Mouse (Mus musculus) liver, embryonic 14.5 days (tissue): ENCODE results near the gene Cemip. TPM values are rescaled to one million over a fixed set of nuclear protein-coding genes. Genes with fewer than 3 reads are reported as not detected.

Source experiments
- ATAC-seq: fragments of 200-750 bp; cut with Nextera tagmentation; 2 replicates; pipeline ENCODE4 v1.8.0; 2017; ENCODE audit warnings: moderate number of reproducible peaks, mild to moderate bottlenecking, moderate library complexity; ENCODE audit not compliant: insufficient read depth
- DNase-seq, 3 experiments: peaks; one replicate each; pipeline ENCODE4 v3.0.0-alpha.2; 2012 to 2013; ENCODE audit warnings: low read depth in 3 of 3, low spot score in 3 of 3
- H3K27ac ChIP-seq: fragments of 300-500 bp; sonication (generic); 2 replicates; pipeline ENCODE4 v1.5.1; 2014; ENCODE audit warnings: moderate library complexity, mild to moderate bottlenecking, control low read depth, inconsistent platforms
- H3K27me3 ChIP-seq: fragments of 300-500 bp; sonication (generic); 2 replicates; pipeline ENCODE4 v1.6.1; 2014; ENCODE audit warnings: mild to moderate bottlenecking, low read length, moderate library complexity; ENCODE audit not compliant: control insufficient read depth, insufficient read depth
- H3K36me3 ChIP-seq: fragments of 300-500 bp; sonication (generic); replicated peaks from 2 replicates; pipeline ENCODE4 v1.6.1; 2014; ENCODE audit warnings: low read depth; ENCODE audit not compliant: control insufficient read depth, insufficient read depth
- H3K4me1 ChIP-seq, 2 experiments: fragments of 200-500 bp in 1 of 2; fragments of 300-500 bp in 1 of 2; sonication (generic) in 1 of 2; replicated peaks; 2 replicates each; pipeline ENCODE4 v1.6.1; 2012 to 2014; ENCODE audit warnings: antibody characterized with exemption in 1 of 2, inconsistent platforms in 1 of 2, low read length in 1 of 2; ENCODE audit not compliant: control insufficient read depth in 2 of 2, insufficient read depth in 2 of 2
- H3K4me2 ChIP-seq: fragments of 300-500 bp; sonication (generic); 2 replicates; pipeline ENCODE4 v1.6.1; 2014; ENCODE audit warnings: low read depth, mild to moderate bottlenecking, control low read depth, moderate library complexity
- H3K4me3 ChIP-seq, 2 experiments: fragments of 200-500 bp in 1 of 2; fragments of 300-500 bp in 1 of 2; sonication (generic) in 1 of 2; 2 replicates each; pipeline ENCODE4 v1.5.1; 2012 to 2014; ENCODE audit warnings: low read depth in 2 of 2, low read length in 2 of 2, mild to moderate bottlenecking in 2 of 2, control low read depth in 1 of 2, inconsistent platforms in 1 of 2, moderate library complexity in 1 of 2; ENCODE audit not compliant: insufficient read depth in 1 of 2
- H3K9ac ChIP-seq: fragments of 300-500 bp; sonication (generic); replicated peaks from 2 replicates; pipeline ENCODE4 v1.6.1; 2014; ENCODE audit warnings: mild to moderate bottlenecking, control low read depth, moderate library complexity
- H3K9me3 ChIP-seq: fragments of 300-500 bp; sonication (generic); 2 replicates; pipeline ENCODE4 v1.6.1; 2016; ENCODE audit warnings: low read length, mixed read lengths; ENCODE audit not compliant: control insufficient read depth
- CTCF ChIP-seq: IDR thresholded peaks from 2 replicates; pipeline ENCODE4 v1.5.1; 2016; ENCODE audit warnings: antibody characterized with exemption, low read depth, control low read depth
- EP300 ChIP-seq: IDR thresholded peaks from 2 replicates; pipeline ENCODE4 v1.6.1; 2016; ENCODE audit warnings: antibody characterized with exemption, low read depth
- WGBS: fragments of 180-500 bp; shearing (Covaris S2); extraction: QIAGEN DNeasy Blood & Tissue Kit; methylation state at CpG from one replicate; pipeline ENCODE4 v1.1.7; 2014; ENCODE audit not compliant: insufficient replicate concordance; 5-methylcytosine and 5-hydroxymethylcytosine counted together
- polyA plus RNA-seq, 2 experiments: library from polyadenylated mRNA; depleted of rRNA in 1 of 2; stranded (reverse) in 1 of 2; unstranded in 1 of 2; fragments of >200 nt; fragmentation: Nextera tagmentation in 1 of 2; extraction: Ambion mirVana in 1 of 2; gene quantifications; 2 replicates each; pipeline versions ENCODE4 v1.2.1 to v1.2.3; 2012 to 2014

Gene Cemip
- polyA plus RNA-seq, 2 experiments: 0.02 to 0.06 TPM

DNA sequence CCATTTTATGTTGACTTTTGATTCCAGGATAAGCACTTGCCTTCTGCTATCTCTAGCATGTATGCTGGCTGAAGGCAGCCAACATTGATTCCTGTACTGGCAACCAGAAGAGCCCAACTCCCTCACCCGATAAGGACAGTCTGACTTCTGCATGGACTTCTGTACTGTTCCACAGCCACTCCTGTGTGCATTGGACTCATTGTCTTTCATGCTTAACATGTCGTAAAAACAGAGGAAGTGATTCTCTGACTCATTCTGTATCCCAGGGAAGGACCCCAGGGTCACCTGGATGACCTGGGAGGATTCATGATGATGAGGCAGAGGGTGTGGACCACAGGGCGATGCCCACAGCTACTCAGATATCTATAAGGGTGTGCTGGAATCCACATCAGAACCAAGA, 63.8 kb downstream of the Cemip start:
- 55% methylated on average over 3 of the region's 3 CpGs for WGBS
- no peak for ATAC-seq

DNA sequence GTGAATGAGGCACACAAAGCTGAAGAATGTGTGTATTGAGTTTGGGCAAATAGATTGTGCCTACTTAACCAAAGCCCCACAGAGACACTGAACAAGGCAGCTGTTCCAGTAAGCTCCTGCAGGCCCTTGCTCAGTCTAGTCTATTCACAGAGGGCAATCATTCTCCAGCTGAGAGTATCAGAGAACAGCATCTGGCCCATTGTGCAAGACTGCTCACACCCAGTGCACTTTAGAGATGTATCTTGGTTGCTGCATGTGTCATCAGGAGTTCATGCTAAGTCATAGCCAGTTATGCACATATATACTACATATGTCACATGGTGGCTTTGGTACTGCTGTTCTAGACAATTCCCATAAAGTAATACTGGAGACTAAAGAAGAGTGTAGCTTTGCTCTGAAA, 66.9 kb downstream of the Cemip start:
- Histone ChIP-seq H3K9me3 (no peaks in the 10 kb centered on the region), H3K4me3 (no peak overlapping the region), H3K9ac (no peak overlapping the region), H3K4me1 (no peaks in the 10 kb centered on the region), H3K27me3 (no peaks in the 10 kb centered on the region), H3K27ac (no peak overlapping the region), H3K36me3 (no peaks in the 10 kb centered on the region), H3K4me2 (no peak overlapping the region)
- DNase-seq: no peak
- TF ChIP-seq CTCF (no peak), EP300 (no peak)
- no peak for ATAC-seq

More for the DNA sequence above, 63.8 kb downstream of the Cemip start:
- H3K9ac ChIP-seq: no peak overlapping the region
- no peak for DNase-seq
- H3K4me1 ChIP-seq: no peaks in the 10 kb centered on the region
- H3K27me3 ChIP-seq: no peaks in the 10 kb centered on the region
- no peaks in the 10 kb centered on the region for H3K9me3 ChIP-seq
- no peak overlapping the region for H3K4me3 ChIP-seq
- no peak overlapping the region for H3K4me2 ChIP-seq
- H3K27ac ChIP-seq: no peak overlapping the region
- H3K36me3 ChIP-seq: no peaks in the 10 kb centered on the region
- no peak for TF ChIP-seq CTCF

DNA sequence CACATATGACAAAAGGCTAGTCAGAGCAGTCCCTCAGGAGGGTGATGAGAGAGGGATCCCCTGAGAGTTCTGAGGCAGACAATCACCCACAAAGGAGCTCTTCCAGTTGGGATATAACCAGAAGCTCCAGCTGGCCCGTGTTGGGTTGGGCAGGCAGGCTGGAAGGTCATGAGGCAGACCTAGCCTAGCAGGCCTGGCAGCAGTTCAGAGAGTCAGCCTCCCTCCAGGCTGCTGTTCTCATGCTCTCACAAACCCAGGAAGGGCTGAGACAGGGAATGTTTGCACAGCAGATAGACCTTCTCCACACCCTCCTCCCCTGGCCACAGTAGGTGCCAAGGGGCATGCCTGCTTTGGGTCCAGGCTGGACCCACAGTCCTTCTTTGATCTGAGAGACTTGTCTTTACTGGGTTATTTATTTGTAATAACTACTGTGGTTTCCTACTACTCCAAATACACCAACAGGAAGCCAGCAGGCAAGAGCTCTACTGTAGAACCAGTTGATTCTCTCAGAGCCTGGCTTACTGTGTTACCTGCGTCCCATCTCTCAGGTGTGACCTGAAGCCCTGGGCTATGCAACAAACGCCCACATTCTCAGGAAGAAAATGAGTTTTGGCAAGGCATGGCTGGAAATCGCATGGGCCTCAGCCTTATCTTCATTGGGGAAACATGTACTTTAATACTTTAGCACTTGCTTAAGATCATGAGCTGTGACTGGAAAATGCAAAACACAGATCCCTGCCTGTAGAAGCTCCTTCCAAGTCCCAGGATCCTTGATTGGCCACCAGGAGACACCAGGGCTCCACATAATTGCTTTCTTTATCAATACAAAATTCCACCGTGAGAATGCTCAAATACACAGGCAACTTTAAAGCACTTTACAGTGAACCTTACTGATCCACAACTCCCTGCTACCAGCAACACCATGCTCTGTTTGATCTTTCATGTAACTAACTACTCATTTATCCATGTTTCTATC, 67.7 kb downstream of the Cemip start:
- no peaks in the 10 kb centered on the region for H3K27me3 ChIP-seq
- H3K27ac ChIP-seq: no peak overlapping the region
- DNase-seq (no peak), ATAC-seq (no peak)
- H3K4me2 ChIP-seq: no peak overlapping the region
- no peaks in the 10 kb centered on the region for H3K4me1 ChIP-seq
- no peak overlapping the region for H3K4me3 ChIP-seq
- no peaks in the 10 kb centered on the region for H3K36me3 ChIP-seq
- no peak overlapping the region for H3K9ac ChIP-seq
- 37% methylated on average over 5 of the region's 5 CpGs for WGBS
- TF ChIP-seq EP300 (no peak), CTCF (no peak)
- H3K9me3 ChIP-seq: no peaks in the 10 kb centered on the region

DNA sequence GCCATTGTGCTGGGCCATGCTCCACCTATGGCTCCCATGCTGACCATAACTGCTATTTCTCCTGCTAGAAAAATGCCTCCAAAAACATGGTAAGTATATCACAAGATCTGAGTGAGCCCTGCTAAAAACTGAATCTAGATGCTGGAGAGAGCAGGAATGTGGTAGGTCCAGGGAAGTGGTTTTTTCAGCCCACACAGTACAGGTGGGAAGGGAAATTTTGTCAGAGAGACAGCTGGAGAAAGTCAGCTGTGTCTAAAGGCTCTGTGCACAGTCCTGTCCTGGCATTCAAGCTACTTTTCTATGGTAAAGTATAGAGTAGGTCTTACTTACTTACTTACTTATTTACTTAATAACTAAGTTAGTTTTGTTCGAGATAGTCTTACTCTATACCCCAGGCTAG, 71.3 kb downstream of the Cemip start:
- no peaks in the 10 kb centered on the region for H3K27me3 ChIP-seq
- ATAC-seq (no peak), DNase-seq (no peak)
- no peak overlapping the region for H3K9ac ChIP-seq
- TF ChIP-seq CTCF (no peak), EP300 (no peak)
- H3K36me3 ChIP-seq: no peaks in the 10 kb centered on the region
- 55% methylated on average over 1 of the region's 1 CpGs for WGBS
- no peaks in the 10 kb centered on the region for H3K4me1 ChIP-seq
- H3K4me3 ChIP-seq: no peak overlapping the region
- no peak overlapping the region for H3K4me2 ChIP-seq
- H3K27ac ChIP-seq: no peak overlapping the region
- no peaks in the 10 kb centered on the region for H3K9me3 ChIP-seq

DNA sequence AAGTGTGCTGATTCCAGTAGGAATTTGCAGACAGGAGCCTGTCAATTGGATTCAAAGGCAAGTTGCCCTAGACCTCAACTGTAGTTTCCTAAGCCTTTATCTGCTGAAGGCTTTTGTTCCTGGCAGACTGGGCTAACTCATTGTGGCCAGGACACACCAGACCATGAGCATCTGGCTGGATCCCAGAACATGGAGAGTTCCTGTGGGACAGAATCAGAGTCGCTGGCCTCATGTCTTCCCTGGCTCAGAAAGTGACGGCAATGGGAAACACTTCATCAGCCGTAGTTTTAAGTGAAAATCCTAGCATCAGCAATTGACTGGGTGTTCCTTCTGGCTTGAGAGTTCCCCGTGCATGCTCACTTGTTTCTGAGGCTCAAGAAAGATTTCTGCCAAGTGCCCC, 72.6 kb downstream of the Cemip start:
- Histone ChIP-seq H3K4me2 (no peak overlapping the region), H3K9me3 (no peaks in the 10 kb centered on the region), H3K27ac (no peak overlapping the region), H3K9ac (no peak overlapping the region), H3K36me3 (no peaks in the 10 kb centered on the region), H3K4me3 (no peak overlapping the region), H3K27me3 (no peaks in the 10 kb centered on the region), H3K4me1 (no peaks in the 10 kb centered on the region)
- ATAC-seq (no peak), DNase-seq (no peak)
- WGBS: 53% methylated on average over 4 of the region's 4 CpGs
- no peak for TF ChIP-seq EP300
- TF ChIP-seq CTCF: no peak
